Mouse (Mus musculus): Measurements from ENCODE around the gene Olfr58.
"Not testable (repeated sequence)": the region's sequence is repeated elsewhere in the genome, so short reads cannot be mapped to it uniquely, and the experiment has no call there.

Olfr58 gene

GRCm38 (mm10) chr9:19779983-19780382, at the start of gene Olfr58:
TSS of gene Olfr58 (plus strand) at chr9:19780283.
- no peak for DNase-seq (ENCODE audit: low spot score)

DNA sequence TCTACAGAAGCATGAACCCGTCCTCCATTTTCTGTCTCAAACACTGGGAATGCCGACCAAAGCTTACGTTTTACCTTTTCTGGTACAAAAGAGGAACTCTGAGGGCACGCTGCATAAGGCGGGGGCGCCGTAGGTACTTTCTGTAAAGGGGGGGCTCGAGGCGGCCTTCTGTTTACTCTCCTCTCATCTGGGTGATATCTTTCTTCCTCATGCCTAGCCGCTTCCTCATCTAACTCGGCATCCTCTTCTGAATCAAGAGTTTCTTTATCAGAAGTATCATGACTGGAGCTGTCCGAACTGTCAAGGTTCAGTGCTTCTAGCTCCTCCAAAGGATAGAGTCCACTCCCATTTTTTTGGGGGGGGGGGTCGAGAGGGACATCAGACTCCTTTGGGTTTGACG, 10.9 kb upstream of the Olfr58 start:
- no peak for DNase-seq (ENCODE audit: low spot score)

DNA sequence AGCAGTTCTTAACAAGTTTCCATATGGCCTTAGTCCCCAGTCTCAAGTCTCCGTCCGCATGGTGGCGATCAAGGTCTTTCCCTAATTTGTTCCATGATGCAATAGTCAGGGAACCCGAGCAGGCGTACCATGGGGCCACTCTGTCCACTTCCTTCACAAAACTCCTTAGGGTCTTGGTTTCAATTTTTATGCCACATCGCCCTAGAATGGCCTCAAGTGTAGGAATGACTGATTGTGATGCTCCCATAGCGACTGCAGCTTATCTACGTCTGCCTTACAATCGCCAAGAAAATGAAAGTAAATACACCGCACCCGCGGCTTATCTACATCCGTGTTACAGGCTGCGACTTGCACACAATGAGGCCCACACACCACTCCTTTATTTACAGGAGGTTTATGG, 10.4 kb upstream of the Olfr58 start:
- DNase-seq (ENCODE audit: low spot score): no peak

- no peak for DNase-seq (ENCODE audit: low spot score)
Measured at GRCm38 (mm10) chr9:19803000-19803399, 22.9 kb downstream of the Olfr58 start.

- not testable (repeated sequence) for DNase-seq (ENCODE audit: low spot score)
Measured at GRCm38 (mm10) chr9:19804606-19805005, 24.5 kb downstream of the Olfr58 start, which contains the start of gene Olfr859. TSS of gene Olfr859 (plus strand) at chr9:19804906.
